Mouse (Mus musculus): ENCODE results near the gene Cfap99. TPM values are rescaled to one million over a fixed set of nuclear protein-coding genes. Genes with fewer than 3 reads are reported as not detected.

Gene Cfap99
- polyA plus RNA-seq, 1 experiment, result 0.15 TPM

DNA sequence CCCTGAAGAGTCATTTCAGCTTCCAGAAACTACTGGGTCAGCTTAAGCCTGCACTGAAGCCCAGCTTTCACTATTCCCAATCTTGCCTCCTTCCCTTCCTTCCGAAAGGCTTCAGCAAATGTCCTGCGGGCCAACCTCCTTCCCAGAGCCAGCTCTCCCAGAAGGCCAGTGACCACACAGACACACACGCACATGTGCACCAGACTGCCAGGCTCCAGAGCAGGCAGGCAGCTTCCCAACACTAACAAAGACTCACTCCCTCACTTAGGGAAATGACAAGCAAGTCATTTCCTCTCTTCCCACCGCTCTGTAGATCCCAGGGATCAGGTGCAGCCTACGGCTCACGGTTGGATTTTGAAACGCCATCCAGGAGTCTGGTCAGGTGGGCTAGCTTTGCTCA is 12.2 kb upstream of the Cfap99 start:
- TF ChIP-seq GATA1 (IDR thresholded peaks at IDR 0.05; ENCODE audit: borderline replicate concordance, low read length) (no peak), FLI1 (IDR thresholded peaks at IDR 0.05; ENCODE audit: low read length) (no peak)
- Histone ChIP-seq H3K36me3 (replicated peaks; ENCODE audit: low read length) (no peaks in the 10 kb centered on the region), H3K9me3 (no peaks in the 10 kb centered on the region), H3K27me3 (replicated peaks) (peaks cover 52% of the 10 kb centered on the region), H3K4me1 (peaks cover 34% of the 10 kb centered on the region), H3K4me3 (replicated peaks) (no peak overlapping the region)

- peaks cover 38% of the 10 kb centered on the region for H3K4me1 ChIP-seq
- H3K9me3 ChIP-seq, result no peaks in the 10 kb centered on the region
- no peak for TF ChIP-seq GATA1 (IDR thresholded peaks at IDR 0.05; ENCODE audit: borderline replicate concordance, low read length)
- no peak for TF ChIP-seq FLI1 (IDR thresholded peaks at IDR 0.05; ENCODE audit: low read length)
- H3K36me3 ChIP-seq (replicated peaks; ENCODE audit: low read length), result no peaks in the 10 kb centered on the region
- no peak overlapping the region for H3K4me3 ChIP-seq (replicated peaks)
- peaks cover 52% of the 10 kb centered on the region for H3K27me3 ChIP-seq (replicated peaks)
These were observed 11.7 kb upstream of the Cfap99 start for GRCm38 (mm10) chr5:34276746-34277145.

- H3K4me3 ChIP-seq (replicated peaks), result no peak overlapping the region
- H3K27me3 ChIP-seq (replicated peaks), result peaks cover 52% of the 10 kb centered on the region
- peaks cover 51% of the 10 kb centered on the region for H3K4me1 ChIP-seq
- H3K9me3 ChIP-seq, result no peaks in the 10 kb centered on the region
- H3K36me3 ChIP-seq (replicated peaks; ENCODE audit: low read length), result no peaks in the 10 kb centered on the region
- no peak for TF ChIP-seq FLI1 (IDR thresholded peaks at IDR 0.05; ENCODE audit: low read length)
- TF ChIP-seq GATA1 (IDR thresholded peaks at IDR 0.05; ENCODE audit: borderline replicate concordance, low read length), result no peak
These were observed 10.3 kb upstream of the Cfap99 start for GRCm38 (mm10) chr5:34278058-34278457.

- Histone ChIP-seq H3K4me1 (peaks cover 59% of the 10 kb centered on the region), H3K4me3 (replicated peaks) (no peak overlapping the region), H3K27me3 (replicated peaks) (peaks cover 49% of the 10 kb centered on the region), H3K36me3 (replicated peaks; ENCODE audit: low read length) (no peaks in the 10 kb centered on the region), H3K9me3 (no peaks in the 10 kb centered on the region)
- TF ChIP-seq FLI1 (IDR thresholded peaks at IDR 0.05; ENCODE audit: low read length) (no peak), GATA1 (IDR thresholded peaks at IDR 0.05; ENCODE audit: borderline replicate concordance, low read length) (no peak)
These were observed 9.2 kb upstream of the Cfap99 start for GRCm38 (mm10) chr5:34279214-34279613.

- H3K9me3 ChIP-seq, result no peaks in the 10 kb centered on the region
- peaks cover 47% of the 10 kb centered on the region for H3K27me3 ChIP-seq (replicated peaks)
- TF ChIP-seq GATA1 (IDR thresholded peaks at IDR 0.05; ENCODE audit: borderline replicate concordance, low read length) (no peak), FLI1 (IDR thresholded peaks at IDR 0.05; ENCODE audit: low read length) (no peak)
- H3K4me3 ChIP-seq (replicated peaks), result no peak overlapping the region
- no peaks in the 10 kb centered on the region for H3K36me3 ChIP-seq (replicated peaks; ENCODE audit: low read length)
- H3K4me1 ChIP-seq, result peaks cover 70% of the 10 kb centered on the region
These were observed 7.4 kb upstream of the Cfap99 start for GRCm38 (mm10) chr5:34280976-34281375.

DNA sequence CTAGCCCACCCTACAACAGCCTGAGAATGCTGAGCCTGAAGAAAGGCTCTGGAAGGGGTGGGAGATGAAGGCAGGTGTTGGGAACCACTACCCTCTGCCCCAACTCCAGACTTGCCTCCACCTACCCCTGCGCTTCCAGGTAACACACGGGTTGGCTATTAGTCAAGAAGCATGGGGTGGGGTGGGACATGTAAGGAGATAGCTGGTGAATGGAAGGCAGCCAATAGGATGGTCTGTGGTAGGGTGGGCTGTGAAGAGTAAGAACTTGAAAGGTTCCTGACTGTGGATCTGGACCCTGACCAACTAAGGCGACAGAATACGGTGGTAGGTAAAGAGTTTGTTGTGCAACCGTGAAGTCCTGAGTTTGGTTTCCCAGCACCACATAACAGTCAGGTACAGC is 5.0 kb upstream of the Cfap99 start:
- Histone ChIP-seq H3K27me3 (replicated peaks) (peaks cover 58% of the 10 kb centered on the region), H3K4me3 (replicated peaks) (peak overlapping the region; percentile 54), H3K36me3 (replicated peaks; ENCODE audit: low read length) (no peaks in the 10 kb centered on the region), H3K4me1 (peaks cover 81% of the 10 kb centered on the region), H3K9me3 (no peaks in the 10 kb centered on the region)
- TF ChIP-seq GATA1 (IDR thresholded peaks at IDR 0.05; ENCODE audit: borderline replicate concordance, low read length), result no peak
- TF ChIP-seq FLI1 (IDR thresholded peaks at IDR 0.05; ENCODE audit: low read length), result no peak

DNA sequence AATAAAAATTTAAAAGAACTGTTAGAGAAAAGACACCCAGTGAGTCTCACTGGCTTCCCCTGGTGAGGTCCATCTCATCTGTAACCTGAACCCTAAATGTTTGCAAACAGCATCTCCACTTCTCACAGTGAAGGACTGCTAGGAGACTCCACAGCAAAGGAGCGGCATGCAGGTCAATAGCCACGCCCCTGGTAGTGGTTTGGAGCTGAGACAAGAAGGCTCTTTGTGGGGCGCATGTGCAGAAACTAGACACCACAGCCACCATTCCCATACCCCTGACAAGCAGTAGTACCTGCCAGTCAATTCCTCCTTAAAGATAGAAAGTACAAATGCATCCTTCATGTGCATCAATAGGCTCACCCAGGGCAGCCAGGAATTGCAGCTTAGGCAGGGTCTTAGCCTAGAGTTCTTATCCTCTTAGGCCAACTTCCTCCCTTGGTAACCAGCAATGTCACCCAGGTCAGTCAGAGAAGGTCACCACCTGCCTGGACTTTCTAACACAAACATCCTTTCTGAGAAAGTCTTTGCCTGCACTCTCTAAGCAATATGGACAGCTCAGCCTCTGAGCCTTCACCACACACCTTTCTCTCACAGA is 4.1 kb upstream of the Cfap99 start:
- no peaks in the 10 kb centered on the region for H3K9me3 ChIP-seq
- H3K27me3 ChIP-seq (replicated peaks), result peaks cover 58% of the 10 kb centered on the region

DNA sequence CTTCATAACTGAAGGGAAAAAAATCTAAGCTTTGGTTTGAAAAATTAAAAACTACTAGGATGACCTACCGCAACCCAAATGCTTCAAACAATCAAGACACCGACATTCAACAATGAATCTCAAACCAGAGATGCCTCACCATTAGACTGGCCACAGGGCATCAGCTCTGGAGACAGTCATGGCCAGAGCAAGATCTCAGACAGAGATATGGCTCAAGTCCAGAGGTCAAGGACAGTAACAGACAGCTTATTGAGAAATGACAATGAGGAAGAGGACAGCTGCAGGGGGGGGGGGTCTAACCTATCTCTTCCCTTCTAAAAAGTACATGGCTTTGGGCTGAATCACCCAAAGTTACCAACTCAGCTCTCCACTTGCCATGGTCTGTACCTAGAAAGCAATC is 3.1 kb upstream of the Cfap99 start:
- H3K4me3 ChIP-seq (replicated peaks), result no peak overlapping the region
- H3K4me1 ChIP-seq, result peaks cover 80% of the 10 kb centered on the region
- peaks cover 60% of the 10 kb centered on the region for H3K27me3 ChIP-seq (replicated peaks)
- TF ChIP-seq GATA1 (IDR thresholded peaks at IDR 0.05; ENCODE audit: borderline replicate concordance, low read length), result no peak
- TF ChIP-seq FLI1 (IDR thresholded peaks at IDR 0.05; ENCODE audit: low read length), result no peak
- H3K9me3 ChIP-seq, result no peaks in the 10 kb centered on the region
- H3K36me3 ChIP-seq (replicated peaks; ENCODE audit: low read length), result no peaks in the 10 kb centered on the region

More for the DNA sequence above, 4.1 kb upstream of the Cfap99 start:
- Histone ChIP-seq H3K36me3 (replicated peaks; ENCODE audit: low read length) (no peaks in the 10 kb centered on the region), H3K4me3 (replicated peaks) (no peak overlapping the region), H3K4me1 (peaks cover 80% of the 10 kb centered on the region)
- TF ChIP-seq GATA1 (IDR thresholded peaks at IDR 0.05; ENCODE audit: borderline replicate concordance, low read length) (no peak), FLI1 (IDR thresholded peaks at IDR 0.05; ENCODE audit: low read length) (no peak)

DNA sequence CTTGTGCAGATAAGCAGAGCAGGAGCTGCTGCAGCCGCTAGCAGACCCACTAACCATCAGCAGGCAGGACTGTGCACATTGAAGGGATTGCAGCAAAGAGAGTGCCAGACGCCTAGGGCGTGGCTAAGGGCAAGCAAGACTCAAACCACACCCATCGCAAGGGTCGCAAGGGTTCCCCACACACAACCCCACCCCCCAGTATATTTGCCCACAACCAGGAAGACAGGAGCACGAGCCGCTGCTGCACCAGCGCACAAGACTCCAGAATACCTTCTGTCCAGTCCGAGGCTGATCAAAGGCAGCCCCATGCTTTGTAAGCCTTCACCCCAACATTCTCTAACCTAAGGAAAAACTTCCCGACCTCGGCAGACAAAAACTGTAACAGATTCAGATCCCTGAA is 1.9 kb upstream of the Cfap99 start:
- Histone ChIP-seq H3K36me3 (replicated peaks; ENCODE audit: low read length) (no peaks in the 10 kb centered on the region), H3K4me1 (peaks cover 71% of the 10 kb centered on the region), H3K27me3 (replicated peaks) (peaks cover 71% of the 10 kb centered on the region), H3K9me3 (no peaks in the 10 kb centered on the region), H3K4me3 (replicated peaks) (peak overlapping the region; percentile 92)
- TF ChIP-seq GATA1 (IDR thresholded peaks at IDR 0.05; ENCODE audit: borderline replicate concordance, low read length) (no peak), FLI1 (IDR thresholded peaks at IDR 0.05; ENCODE audit: low read length) (no peak)

- peak overlapping the region; percentile 92 for H3K4me3 ChIP-seq (replicated peaks)
- peaks cover 78% of the 10 kb centered on the region for H3K27me3 ChIP-seq (replicated peaks)
- H3K9me3 ChIP-seq, result no peaks in the 10 kb centered on the region
- TF ChIP-seq GATA1 (IDR thresholded peaks at IDR 0.05; ENCODE audit: borderline replicate concordance, low read length), result no peak
- TF ChIP-seq FLI1 (IDR thresholded peaks at IDR 0.05; ENCODE audit: low read length), result no peak
- H3K36me3 ChIP-seq (replicated peaks; ENCODE audit: low read length), result no peaks in the 10 kb centered on the region
- peaks cover 64% of the 10 kb centered on the region for H3K4me1 ChIP-seq
These were observed 1.2 kb upstream of the Cfap99 start for GRCm38 (mm10) chr5:34287001-34287837.
